Mouse (Mus musculus) kidney, embryonic 14.5 days (tissue): ENCODE measurements around the gene Naa80. TPM values are rescaled to one million over a fixed set of nuclear protein-coding genes. Genes with fewer than 3 reads are reported as not detected.

ENCODE experiments used
- ATAC-seq: fragments of 200-750 bp; cut with Nextera tagmentation; 2 replicates; pipeline ENCODE4 v1.8.0; 2017; ENCODE audit warnings: moderate number of reproducible peaks, mild to moderate bottlenecking, moderate TSS enrichment, moderate library complexity; ENCODE audit not compliant: low FRiP score, low TSS enrichment
- H3K27ac ChIP-seq: fragments of 300-500 bp; sonication (generic); 2 replicates; pipeline ENCODE4 v1.5.1; 2014; ENCODE audit warnings: low read depth, mild to moderate bottlenecking, low read length, moderate library complexity, mixed read lengths
- H3K27me3 ChIP-seq: fragments of 300-500 bp; sonication (generic); 2 replicates; pipeline ENCODE4 v1.6.1; 2014; ENCODE audit warnings: mild to moderate bottlenecking, low read length; ENCODE audit not compliant: control insufficient read depth, insufficient read depth
- H3K36me3 ChIP-seq: fragments of 300-500 bp; sonication (generic); 2 replicates; pipeline ENCODE4 v1.6.1; 2014; ENCODE audit warnings: low read length, mixed read lengths; ENCODE audit not compliant: control insufficient read depth, insufficient read depth
- H3K4me1 ChIP-seq: fragments of 300-500 bp; sonication (generic); 2 replicates; pipeline ENCODE4 v1.6.1; 2014; ENCODE audit warnings: low read length, mixed read lengths; ENCODE audit not compliant: control insufficient read depth, insufficient read depth
- H3K4me2 ChIP-seq: fragments of 300-500 bp; sonication (generic); replicated peaks from 2 replicates; pipeline ENCODE4 v1.6.1; 2014; ENCODE audit warnings: low read depth, mild to moderate bottlenecking, low read length
- H3K4me3 ChIP-seq: fragments of 300-500 bp; sonication (generic); 2 replicates; pipeline ENCODE4 v1.5.1; 2014; ENCODE audit warnings: mild to moderate bottlenecking, low read length
- H3K9ac ChIP-seq: fragments of 300-500 bp; sonication (generic); 2 replicates; pipeline ENCODE4 v1.6.1; 2014; ENCODE audit warnings: low read depth, mild to moderate bottlenecking, low read length, moderate library complexity
- H3K9me3 ChIP-seq: fragments of 300-500 bp; sonication (generic); 2 replicates; pipeline ENCODE4 v1.6.1; 2016; ENCODE audit warnings: low read length; ENCODE audit not compliant: control insufficient read depth
- WGBS: fragments of 180-500 bp; shearing (Covaris S2); extraction: QIAGEN DNeasy Blood & Tissue Kit; methylation state at CpG from one replicate; pipeline ENCODE4 v1.1.7; 2014; 5-methylcytosine and 5-hydroxymethylcytosine counted together
- polyA plus RNA-seq: library from polyadenylated mRNA; unstranded; fragments of >200 nt; fragmentation: Nextera tagmentation; extraction: Ambion mirVana; gene quantifications from 2 replicates; pipeline ENCODE4 v1.2.1, GENCODE M21; 2014

The Naa80 gene
- polyA plus RNA-seq, 1 experiment from 2014 or later = 18.4 TPM

- ATAC-seq = no peak
- Histone ChIP-seq H3K36me3 (peaks cover 44% of the 10 kb centered on the region), H3K4me1 (peaks cover 36% of the 10 kb centered on the region), H3K9ac (peak overlapping the region; percentile 18; the same call in 1 of the 2 replicates), H3K4me3 (no peak overlapping the region), H3K27me3 (no peaks in the 10 kb centered on the region), H3K4me2 (no peak overlapping the region), H3K27ac (peak overlapping the region; percentile 27; the same call in 1 of the 2 replicates), H3K9me3 (no peaks in the 10 kb centered on the region)
- 66% methylated on average over 5 of the region's 5 CpGs for WGBS
Observed at GRCm38 (mm10) chr9:107624539-107624938, 45.9 kb downstream of the Naa80 start.

GRCm38 (mm10) chr9:107624951-107625350 lies 46.3 kb downstream of the Naa80 start:
- Histone ChIP-seq H3K9ac (no peak overlapping the region), H3K4me1 (peaks cover 39% of the 10 kb centered on the region), H3K27ac (peak overlapping the region; percentile 27; the same call in 1 of the 2 replicates), H3K9me3 (no peaks in the 10 kb centered on the region), H3K36me3 (peaks cover 43% of the 10 kb centered on the region), H3K4me2 (no peak overlapping the region), H3K4me3 (no peak overlapping the region), H3K27me3 (no peaks in the 10 kb centered on the region)
- 84% methylated on average over 3 of the region's 3 CpGs for WGBS
- ATAC-seq = no peak

- Histone ChIP-seq H3K9ac (no peak overlapping the region), H3K27ac (no peak overlapping the region), H3K27me3 (no peaks in the 10 kb centered on the region), H3K36me3 (peaks cover 37% of the 10 kb centered on the region), H3K9me3 (no peaks in the 10 kb centered on the region), H3K4me1 (peaks cover 42% of the 10 kb centered on the region), H3K4me3 (no peak overlapping the region), H3K4me2 (no peak overlapping the region)
- no peak for ATAC-seq
- 93% methylated on average over 12 of the region's 12 CpGs for WGBS
Observed at GRCm38 (mm10) chr9:107625351-107626128, 46.9 kb downstream of the Naa80 start.

GRCm38 (mm10) chr9:107626158-107626843 lies 47.6 kb downstream of the Naa80 start:
- Histone ChIP-seq H3K27me3 (no peaks in the 10 kb centered on the region), H3K9me3 (no peaks in the 10 kb centered on the region), H3K36me3 (peaks cover 37% of the 10 kb centered on the region), H3K4me3 (no peak overlapping the region), H3K4me1 (peaks cover 50% of the 10 kb centered on the region), H3K4me2 (peak overlapping the region; percentile 31), H3K9ac (peak overlapping the region; percentile 45; the same call in 1 of the 2 replicates), H3K27ac (peak overlapping the region; percentile 81)
- no peak; the same call in 1 of the 2 replicates for ATAC-seq
- WGBS = 35% methylated on average over 15 of the region's 15 CpGs

GRCm38 (mm10) chr9:107626844-107627277 lies 48.2 kb downstream of the Naa80 start:
- Histone ChIP-seq H3K9me3 (no peaks in the 10 kb centered on the region), H3K27me3 (no peaks in the 10 kb centered on the region), H3K4me1 (peaks cover 54% of the 10 kb centered on the region), H3K27ac (peak overlapping the region; percentile 81), H3K9ac (peak overlapping the region; percentile 51), H3K36me3 (peaks cover 41% of the 10 kb centered on the region), H3K4me3 (no peak overlapping the region), H3K4me2 (peak overlapping the region; percentile 31)
- WGBS = 3% methylated on average over 2 of the region's 2 CpGs
- ATAC-seq = peak; percentile 69

- peak overlapping the region; percentile 31 for H3K4me2 ChIP-seq
- H3K4me3 ChIP-seq = no peak overlapping the region
- peaks cover 37% of the 10 kb centered on the region for H3K36me3 ChIP-seq
- H3K27ac ChIP-seq = peak overlapping the region; percentile 81
- ATAC-seq = no peak; the same call in 1 of the 2 replicates
- no peaks in the 10 kb centered on the region for H3K9me3 ChIP-seq
- peaks cover 62% of the 10 kb centered on the region for H3K4me1 ChIP-seq
- H3K9ac ChIP-seq = peak overlapping the region; percentile 51; the same call in 1 of the 2 replicates
- H3K27me3 ChIP-seq = no peaks in the 10 kb centered on the region
- WGBS = 37% methylated on average over 20 of the region's 20 CpGs
Observed at GRCm38 (mm10) chr9:107627387-107628255, 48.9 kb downstream of the Naa80 start.

GRCm38 (mm10) chr9:107628721-107629410 lies 50.2 kb downstream of the Naa80 start:
- peak overlapping the region; percentile 26 for H3K4me2 ChIP-seq
- H3K36me3 ChIP-seq = peaks cover 33% of the 10 kb centered on the region
- H3K4me1 ChIP-seq = peaks cover 65% of the 10 kb centered on the region
- WGBS = 34% methylated on average over 15 of the region's 15 CpGs
- ATAC-seq = no peak
- H3K4me3 ChIP-seq = no peak overlapping the region
- peak overlapping the region; percentile 81 for H3K27ac ChIP-seq
- H3K27me3 ChIP-seq = no peaks in the 10 kb centered on the region
- H3K9me3 ChIP-seq = no peaks in the 10 kb centered on the region
- no peak overlapping the region for H3K9ac ChIP-seq

GRCm38 (mm10) chr9:107629411-107629730 lies 50.7 kb downstream of the Naa80 start:
- no peaks in the 10 kb centered on the region for H3K27me3 ChIP-seq
- no peak overlapping the region; the same call in 1 of the 2 replicates for H3K4me2 ChIP-seq
- H3K27ac ChIP-seq = peak overlapping the region; percentile 81; the same call in 1 of the 2 replicates
- peaks cover 65% of the 10 kb centered on the region for H3K4me1 ChIP-seq
- H3K36me3 ChIP-seq = peaks cover 28% of the 10 kb centered on the region
- no peaks in the 10 kb centered on the region for H3K9me3 ChIP-seq
- ATAC-seq = no peak
- H3K4me3 ChIP-seq = no peak overlapping the region
- 39% methylated on average over 4 of the region's 4 CpGs for WGBS
- no peak overlapping the region for H3K9ac ChIP-seq
